19 mouse cellular contexts compared by ENCODE assay signal in the genomic region with DNA sequence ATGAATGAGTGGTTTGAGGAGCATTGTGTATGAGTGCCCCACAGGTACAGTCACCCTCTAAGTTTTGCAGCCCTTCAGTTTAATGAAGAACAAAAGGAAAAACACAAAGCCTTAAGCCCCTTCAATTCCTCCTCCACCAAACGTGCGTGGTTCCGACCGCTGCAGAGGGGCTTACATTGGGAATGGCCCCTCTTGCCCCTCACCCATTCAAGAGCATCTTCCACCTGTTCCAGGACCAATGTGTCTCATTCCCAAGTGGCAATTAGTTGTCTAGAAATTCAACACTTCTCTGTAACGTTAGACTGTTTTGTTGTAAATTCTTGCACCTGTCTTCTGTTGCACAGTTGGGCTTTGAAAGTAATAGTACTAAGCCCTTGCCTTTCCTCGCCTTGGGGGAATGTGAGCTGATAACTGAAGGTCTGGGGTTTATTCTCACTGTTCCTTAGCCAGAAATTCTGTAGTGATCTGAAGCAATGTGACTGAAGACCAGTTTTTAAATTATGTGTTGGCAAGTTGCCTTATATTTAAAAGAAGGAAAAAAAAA. TPM values are rescaled to one million over a fixed set of nuclear protein-coding genes. Genes with fewer than 3 reads are reported as not detected.
"Had no signal": no experiment of that assay in that cellular context is flagged by ENCODE, and none has a peak within 500 bp of the region (broad histone marks: within the 10 kb centered on the region; RNA-seq: fewer than 3 reads in every experiment).

No protein-coding gene starts in this region.

- H3K4me2 ChIP-seq: limb, embryonic 12.5 days; liver, embryonic 12.5 days; liver, embryonic 15.5 days; lung, embryonic 15.5 days; midbrain, embryonic 13.5 days had no signal

- ATAC-seq: liver, embryonic 12.5 days; midbrain, embryonic 13.5 days; midbrain, embryonic 16.5 days had no signal

- DNase-seq: kidney, adult 2 months; kidney, postnatal 10 days; kidney, postnatal 36 days; layer of hippocampus, postnatal 36 days; liver; lung, adult 18-20 months; lung, postnatal 10 days; lung, postnatal 36 days; thymus, postnatal 25 days had no signal

- H3K9me3 ChIP-seq: limb, embryonic 12.5 days; liver, embryonic 12.5 days; liver, embryonic 15.5 days; lung, embryonic 15.5 days; megakaryocyte, embryonic 14.5 days; midbrain, embryonic 10.5 days; midbrain, embryonic 13.5 days had no signal

- H3K4me3 ChIP-seq: left cerebral cortex, adult 2 months; limb, embryonic 12.5 days; liver, embryonic 12.5 days; liver, embryonic 15.5 days; lung, embryonic 15.5 days; megakaryocyte, embryonic 14.5 days; midbrain, embryonic 10.5 days; midbrain, embryonic 13.5 days had no signal

- H3K9ac ChIP-seq: limb, embryonic 12.5 days; liver, embryonic 12.5 days; liver, embryonic 15.5 days; lung, embryonic 15.5 days; midbrain, embryonic 13.5 days had no signal

- H3K27me3 ChIP-seq: limb, embryonic 12.5 days; liver, embryonic 12.5 days; liver, embryonic 15.5 days; lung, embryonic 15.5 days; midbrain, embryonic 13.5 days had no signal

- H3K27ac ChIP-seq: left cerebral cortex, adult 2 months; liver, embryonic 15.5 days; lung, embryonic 15.5 days; midbrain, embryonic 10.5 days; midbrain, embryonic 13.5 days had no signal

RNA-seq across cellular contexts. Expression of a gene that starts 32.0 kb away (rescaled TPM):
- total RNA-seq: monocyte, adult 5-6 weeks had no signal
